Mouse (Mus musculus): ENCODE results near the gene Pgm2l1.

Pgm2l1 gene

GRCm38 (mm10) chr7:100298861-100299510, 71.8 kb downstream of the Pgm2l1 start:
- peak; percentile 21 for DNase-seq

DNA sequence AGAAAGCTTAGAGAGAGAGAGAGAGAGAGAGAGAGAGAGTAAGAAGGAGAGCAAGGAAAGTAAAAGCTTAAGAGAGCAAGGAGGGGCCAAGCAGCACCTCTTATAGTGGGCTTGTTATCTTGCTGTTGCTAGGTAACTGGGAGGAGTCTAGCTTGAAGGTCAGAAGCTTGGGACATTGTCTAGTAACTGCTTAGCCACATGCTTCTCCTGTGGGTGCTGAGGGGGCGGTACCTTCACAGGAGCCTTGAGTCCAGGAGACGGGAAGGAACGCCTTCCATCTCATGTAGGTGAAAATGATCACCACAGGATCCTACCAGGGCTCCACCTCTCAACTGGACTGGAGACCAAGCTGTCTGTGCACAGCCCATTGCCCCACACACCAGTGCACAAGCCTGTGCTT, 74.2 kb downstream of the Pgm2l1 start:
- DNase-seq: no peak

DNA sequence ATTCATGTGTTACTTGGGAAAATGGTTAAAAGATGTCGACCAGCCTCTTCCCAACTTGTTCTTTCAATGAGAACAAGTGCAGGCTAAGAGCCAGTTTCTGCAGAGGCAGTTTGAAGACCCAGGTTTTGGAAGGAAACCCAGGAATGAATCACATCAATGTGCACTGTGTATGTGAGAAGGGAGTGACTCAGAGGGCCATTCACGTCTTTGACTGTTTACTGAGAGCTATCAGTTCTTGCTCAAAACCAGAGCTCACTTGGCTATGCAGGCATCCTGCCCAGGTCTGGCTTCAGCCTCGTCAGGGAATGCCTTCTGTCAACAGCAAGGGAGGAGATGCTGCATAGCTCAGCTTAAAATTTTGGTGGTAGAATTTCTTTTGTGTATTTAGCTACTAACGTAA, 75.1 kb downstream of the Pgm2l1 start:
- peak; percentile 85 for DNase-seq

- DNase-seq: no peak
Measured at GRCm38 (mm10) chr7:100305894-100306293, 78.7 kb downstream of the Pgm2l1 start.

GRCm38 (mm10) chr7:100307872-100308653, 80.9 kb downstream of the Pgm2l1 start:
- DNase-seq: no peak

GRCm38 (mm10) chr7:100309216-100309615, 82.0 kb downstream of the Pgm2l1 start:
- DNase-seq: no peak

DNA sequence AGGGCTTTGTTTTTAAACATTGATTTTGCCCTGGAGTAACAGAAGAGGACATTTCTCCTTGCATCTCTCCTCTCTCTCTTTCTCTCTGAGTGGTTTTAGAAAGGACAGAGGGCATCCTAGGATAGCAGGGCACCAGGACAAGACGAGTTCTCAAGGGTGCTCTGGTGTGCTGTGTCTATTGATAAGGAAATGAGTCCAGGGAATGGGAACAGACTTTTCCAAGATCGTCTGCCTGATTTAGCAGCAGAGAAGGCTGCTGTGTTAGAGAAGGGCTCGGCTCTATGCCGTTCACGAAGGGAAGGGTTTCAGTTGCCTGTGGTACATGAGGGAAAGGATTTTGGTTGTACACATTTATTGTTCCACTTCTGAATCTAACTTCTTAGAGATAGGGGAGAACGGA, 82.5 kb downstream of the Pgm2l1 start:
- no peak for DNase-seq

GRCm38 (mm10) chr7:100310290-100310689, 83.1 kb downstream of the Pgm2l1 start:
- DNase-seq: no peak

DNA sequence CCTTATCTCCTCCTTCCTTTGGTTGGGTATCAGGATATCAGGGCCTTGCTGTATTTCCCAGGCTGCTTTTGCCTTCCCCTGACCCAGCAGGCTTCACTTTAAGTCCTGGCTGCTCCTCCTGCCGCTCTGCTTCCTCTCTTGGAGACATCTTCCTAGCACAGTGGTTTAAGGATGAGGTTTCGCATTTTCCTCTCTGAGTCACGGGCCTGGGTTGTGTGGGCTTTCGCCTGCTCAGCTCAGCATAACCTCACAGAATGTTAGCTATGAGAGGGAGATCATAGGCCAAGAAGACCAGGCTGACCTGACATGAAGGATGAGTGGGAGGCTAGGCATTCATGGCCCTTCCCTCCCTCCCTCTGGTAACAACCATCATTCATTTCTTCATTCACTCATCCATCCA, 85.5 kb downstream of the Pgm2l1 start:
- DNase-seq: no peak

DNA sequence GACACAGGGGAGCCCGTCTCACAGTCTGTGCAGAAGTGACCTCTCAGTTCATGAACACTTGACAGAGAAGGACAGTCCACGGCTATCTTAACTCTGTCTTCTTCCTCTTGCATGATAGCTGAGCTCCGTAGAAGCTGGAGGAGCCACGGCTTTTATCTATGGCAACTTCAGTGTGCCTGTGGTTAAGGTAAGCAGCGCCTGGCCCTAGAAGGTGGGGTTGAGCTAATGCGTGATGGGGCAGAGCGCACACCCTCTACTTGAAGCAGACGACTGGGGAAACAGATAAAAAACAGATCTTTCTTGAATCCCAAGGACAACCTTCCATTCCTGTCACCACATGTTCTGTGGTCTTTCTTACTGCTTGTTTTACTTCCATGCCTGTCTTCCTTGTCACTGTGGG, 89.7 kb downstream of the Pgm2l1 start:
- no peak for DNase-seq

- no peak for DNase-seq
Measured at GRCm38 (mm10) chr7:100317534-100317933, 90.3 kb downstream of the Pgm2l1 start.

- DNase-seq: peak; percentile 52
Measured at GRCm38 (mm10) chr7:100323721-100324120, 96.5 kb downstream of the Pgm2l1 start.

DNA sequence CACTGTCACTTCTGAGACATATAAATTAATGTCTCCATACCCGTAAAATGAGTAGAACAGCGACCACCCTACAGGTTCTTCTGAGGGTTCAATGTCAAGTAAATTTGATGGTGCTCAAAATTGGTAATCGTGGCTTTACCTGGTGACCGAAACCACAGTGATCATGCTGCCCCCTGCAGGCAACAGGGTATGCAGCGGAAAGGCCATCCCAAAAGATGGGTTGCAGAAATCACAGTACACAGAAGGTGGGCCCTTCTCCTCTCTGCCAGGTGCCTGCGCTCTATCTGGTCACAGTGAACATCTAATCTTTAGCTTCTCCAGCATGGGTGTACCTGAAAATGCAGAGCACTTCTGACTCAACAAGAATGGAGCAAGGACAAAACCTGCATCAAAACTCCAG, 98.3 kb downstream of the Pgm2l1 start:
- DNase-seq: peak; percentile 57

- peak; percentile 78 for DNase-seq
Measured at GRCm38 (mm10) chr7:100327514-100327913, 100.3 kb downstream of the Pgm2l1 start.
